Mouse (Mus musculus): ENCODE data around the gene Pabpc4. TPM values are rescaled to one million over a fixed set of nuclear protein-coding genes. Genes with fewer than 3 reads are reported as not detected.
A peak's percentile ranks its signal among the peaks of the same experiment; 100 is the strongest.

Pabpc4 gene
- polyA plus RNA-seq (2012; rRNA removed) = 7.4 and 7.8 TPM in 2 replicates

GRCm38 (mm10) chr4:123261721-123262401, at the start of gene Pabpc4:
Pabpc4 (plus strand) TSS chr4:123262351.
- Histone ChIP-seq H3K4me1 (ENCODE audit: control insufficient read depth, insufficient read depth, low read length) (no peaks in the 10 kb centered on the region), H3K27me3 (ENCODE audit: control insufficient read depth, insufficient read depth, low read length) (no peaks in the 10 kb centered on the region), H3K36me3 (ENCODE audit: control insufficient read depth, insufficient read depth, low read length) (no peaks in the 10 kb centered on the region), H3K4me3 (ENCODE audit: control insufficient read depth, low read depth, low read length) (no peak within 1 kb of the TSS), H3K27ac (ENCODE audit: control insufficient read depth, insufficient read depth, low read depth, low read length) (no peak within 1 kb of the TSS)
- no peak for TF ChIP-seq CTCF (IDR thresholded peaks at IDR 0.05; ENCODE audit: control insufficient read depth, insufficient read depth, insufficient replicate concordance, low read depth, low read length)
- no peak for TF ChIP-seq POLR2A (IDR thresholded peaks at IDR 0.05; ENCODE audit: control insufficient read depth, low read depth, low read length)

- no peaks in the 10 kb centered on the region; the same call in 1 of the 2 replicates for H3K4me1 ChIP-seq (ENCODE audit: control insufficient read depth, insufficient read depth, low read length)
- H3K27ac ChIP-seq (ENCODE audit: control insufficient read depth, insufficient read depth, low read depth, low read length) = no peak overlapping the region
- no peak overlapping the region for H3K4me3 ChIP-seq (ENCODE audit: control insufficient read depth, low read depth, low read length)
- no peaks in the 10 kb centered on the region for H3K27me3 ChIP-seq (ENCODE audit: control insufficient read depth, insufficient read depth, low read length)
- TF ChIP-seq POLR2A (IDR thresholded peaks at IDR 0.05; ENCODE audit: control insufficient read depth, low read depth, low read length) = no peak
- TF ChIP-seq CTCF (IDR thresholded peaks at IDR 0.05; ENCODE audit: control insufficient read depth, insufficient read depth, insufficient replicate concordance, low read depth, low read length) = no peak
- no peaks in the 10 kb centered on the region for H3K36me3 ChIP-seq (ENCODE audit: control insufficient read depth, insufficient read depth, low read length)
Measured at GRCm38 (mm10) chr4:123213975-123214374, 48.2 kb upstream of the Pabpc4 start.

- no peak overlapping the region for H3K4me3 ChIP-seq (ENCODE audit: control insufficient read depth, low read depth, low read length)
- no peaks in the 10 kb centered on the region for H3K36me3 ChIP-seq (ENCODE audit: control insufficient read depth, insufficient read depth, low read length)
- no peaks in the 10 kb centered on the region for H3K27me3 ChIP-seq (ENCODE audit: control insufficient read depth, insufficient read depth, low read length)
- no peak for TF ChIP-seq CTCF (IDR thresholded peaks at IDR 0.05; ENCODE audit: control insufficient read depth, insufficient read depth, insufficient replicate concordance, low read depth, low read length)
- TF ChIP-seq POLR2A (IDR thresholded peaks at IDR 0.05; ENCODE audit: control insufficient read depth, low read depth, low read length) = no peak
- H3K4me1 ChIP-seq (ENCODE audit: control insufficient read depth, insufficient read depth, low read length) = no peaks in the 10 kb centered on the region; the same call in 1 of the 2 replicates
- H3K27ac ChIP-seq (ENCODE audit: control insufficient read depth, insufficient read depth, low read depth, low read length) = no peak overlapping the region
Measured at GRCm38 (mm10) chr4:123215367-123215766, 46.8 kb upstream of the Pabpc4 start.

GRCm38 (mm10) chr4:123216782-123217181, 45.4 kb upstream of the Pabpc4 start:
- no peak overlapping the region for H3K27ac ChIP-seq (ENCODE audit: control insufficient read depth, insufficient read depth, low read depth, low read length)
- H3K27me3 ChIP-seq (ENCODE audit: control insufficient read depth, insufficient read depth, low read length) = no peaks in the 10 kb centered on the region
- H3K36me3 ChIP-seq (ENCODE audit: control insufficient read depth, insufficient read depth, low read length) = no peaks in the 10 kb centered on the region
- no peak for TF ChIP-seq POLR2A (IDR thresholded peaks at IDR 0.05; ENCODE audit: control insufficient read depth, low read depth, low read length)
- peak; percentile 86 for TF ChIP-seq CTCF (IDR thresholded peaks at IDR 0.05; ENCODE audit: control insufficient read depth, insufficient read depth, insufficient replicate concordance, low read depth, low read length)
- H3K4me3 ChIP-seq (ENCODE audit: control insufficient read depth, low read depth, low read length) = no peak overlapping the region
- no peaks in the 10 kb centered on the region; the same call in 1 of the 2 replicates for H3K4me1 ChIP-seq (ENCODE audit: control insufficient read depth, insufficient read depth, low read length)

GRCm38 (mm10) chr4:123219720-123220357, 42.3 kb upstream of the Pabpc4 start:
- Histone ChIP-seq H3K4me1 (ENCODE audit: control insufficient read depth, insufficient read depth, low read length) (no peaks in the 10 kb centered on the region; the same call in 1 of the 2 replicates), H3K27ac (ENCODE audit: control insufficient read depth, insufficient read depth, low read depth, low read length) (no peak overlapping the region), H3K4me3 (ENCODE audit: control insufficient read depth, low read depth, low read length) (no peak overlapping the region), H3K36me3 (ENCODE audit: control insufficient read depth, insufficient read depth, low read length) (no peaks in the 10 kb centered on the region), H3K27me3 (ENCODE audit: control insufficient read depth, insufficient read depth, low read length) (no peaks in the 10 kb centered on the region)
- TF ChIP-seq CTCF (IDR thresholded peaks at IDR 0.05; ENCODE audit: control insufficient read depth, insufficient read depth, insufficient replicate concordance, low read depth, low read length) = peak; percentile 97
- no peak for TF ChIP-seq POLR2A (IDR thresholded peaks at IDR 0.05; ENCODE audit: control insufficient read depth, low read depth, low read length)

GRCm38 (mm10) chr4:123220637-123221036, 41.5 kb upstream of the Pabpc4 start:
- no peaks in the 10 kb centered on the region for H3K36me3 ChIP-seq (ENCODE audit: control insufficient read depth, insufficient read depth, low read length)
- H3K4me3 ChIP-seq (ENCODE audit: control insufficient read depth, low read depth, low read length) = no peak overlapping the region
- no peak overlapping the region for H3K27ac ChIP-seq (ENCODE audit: control insufficient read depth, insufficient read depth, low read depth, low read length)
- H3K27me3 ChIP-seq (ENCODE audit: control insufficient read depth, insufficient read depth, low read length) = no peaks in the 10 kb centered on the region
- no peak for TF ChIP-seq CTCF (IDR thresholded peaks at IDR 0.05; ENCODE audit: control insufficient read depth, insufficient read depth, insufficient replicate concordance, low read depth, low read length)
- TF ChIP-seq POLR2A (IDR thresholded peaks at IDR 0.05; ENCODE audit: control insufficient read depth, low read depth, low read length) = no peak
- H3K4me1 ChIP-seq (ENCODE audit: control insufficient read depth, insufficient read depth, low read length) = no peaks in the 10 kb centered on the region; the same call in 1 of the 2 replicates

GRCm38 (mm10) chr4:123223309-123223708, 38.8 kb upstream of the Pabpc4 start:
- TF ChIP-seq CTCF (IDR thresholded peaks at IDR 0.05; ENCODE audit: control insufficient read depth, insufficient read depth, insufficient replicate concordance, low read depth, low read length) (no peak), POLR2A (IDR thresholded peaks at IDR 0.05; ENCODE audit: control insufficient read depth, low read depth, low read length) (no peak)
- H3K27ac ChIP-seq (ENCODE audit: control insufficient read depth, insufficient read depth, low read depth, low read length) = no peak overlapping the region
- no peak overlapping the region for H3K4me3 ChIP-seq (ENCODE audit: control insufficient read depth, low read depth, low read length)
- H3K36me3 ChIP-seq (ENCODE audit: control insufficient read depth, insufficient read depth, low read length) = no peaks in the 10 kb centered on the region
- no peaks in the 10 kb centered on the region; the same call in 1 of the 2 replicates for H3K4me1 ChIP-seq (ENCODE audit: control insufficient read depth, insufficient read depth, low read length)
- H3K27me3 ChIP-seq (ENCODE audit: control insufficient read depth, insufficient read depth, low read length) = no peaks in the 10 kb centered on the region
